Mouse (Mus musculus) hindbrain, embryonic 12.5 days (tissue): ENCODE data around the gene F2rl3. TPM values are rescaled to one million over a fixed set of nuclear protein-coding genes. Genes with fewer than 3 reads are reported as not detected.

Source experiments
- ATAC-seq: fragments of 200-750 bp; cut with Nextera tagmentation; 2 replicates; pipeline ENCODE4 v1.8.0; 2017; ENCODE audit warnings: moderate TSS enrichment; ENCODE audit not compliant: low FRiP score
- H3K27ac ChIP-seq: fragments of 300-500 bp; sonication (generic); 2 replicates; pipeline ENCODE4 v1.5.1; 2016; ENCODE audit warnings: mild to moderate bottlenecking
- H3K27me3 ChIP-seq: fragments of 300-500 bp; sonication (generic); 2 replicates; pipeline ENCODE4 v1.6.1; 2016; ENCODE audit warnings: mild to moderate bottlenecking
- H3K36me3 ChIP-seq: fragments of 300-500 bp; sonication (generic); 2 replicates; pipeline ENCODE4 v1.6.1; 2016; ENCODE audit warnings: mild to moderate bottlenecking
- H3K4me1 ChIP-seq: fragments of 300-500 bp; sonication (generic); 2 replicates; pipeline ENCODE4 v1.6.1; 2016
- H3K4me2 ChIP-seq: fragments of 300-500 bp; sonication (generic); replicated peaks from 2 replicates; pipeline ENCODE4 v1.6.1; 2016; ENCODE audit warnings: mild to moderate bottlenecking
- H3K4me3 ChIP-seq: fragments of 300-500 bp; sonication (generic); 2 replicates; pipeline ENCODE4 v1.5.1; 2016; ENCODE audit warnings: mild to moderate bottlenecking
- H3K9ac ChIP-seq: fragments of 300-500 bp; sonication (generic); 2 replicates; pipeline ENCODE4 v1.6.1; 2016; ENCODE audit warnings: mild to moderate bottlenecking, moderate library complexity
- H3K9me3 ChIP-seq: fragments of 300-500 bp; sonication (generic); replicated peaks from 2 replicates; pipeline ENCODE4 v1.6.1; 2016; ENCODE audit warnings: mild to moderate bottlenecking
- WGBS: fragments of 180-500 bp; shearing (Covaris S2); methylation state at CpG from one replicate; pipeline ENCODE4 v1.1.7; 2016; 5-methylcytosine and 5-hydroxymethylcytosine counted together
- polyA plus RNA-seq: library from polyadenylated mRNA; unstranded; fragments of >200 nt; fragmentation: Nextera tagmentation; extraction: Ambion mirVana; gene quantifications from 2 replicates; pipeline ENCODE4 v1.2.1, GENCODE M21; 2016

The F2rl3 gene
- polyA plus RNA-seq, 1 experiment from 2014 or later, result 1.3 TPM

DNA sequence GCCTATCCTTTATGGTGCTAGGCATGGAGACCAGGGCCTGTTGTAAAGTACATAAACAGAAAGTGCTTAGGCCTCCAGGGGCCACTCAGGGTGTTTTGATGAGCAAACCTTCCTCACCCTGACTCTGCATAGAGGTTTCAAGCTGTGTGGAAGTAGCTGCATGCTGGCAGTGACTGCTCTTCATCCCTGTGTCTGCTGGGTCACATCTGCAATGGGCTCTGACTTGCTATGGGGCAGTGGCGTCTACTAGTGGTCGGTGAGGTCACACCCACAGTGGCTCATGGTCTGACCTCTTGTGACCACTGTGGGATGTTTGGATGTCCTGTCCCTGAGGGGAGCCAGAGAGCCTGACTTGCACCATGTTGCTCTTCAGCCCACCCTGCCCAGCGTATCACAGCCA, 10.6 kb upstream of the F2rl3 start:
- no peak for ATAC-seq
- WGBS, result 88% methylated on average over 3 of the region's 3 CpGs
- peaks cover 95% of the 10 kb centered on the region for H3K36me3 ChIP-seq
- H3K4me2 ChIP-seq, result no peak overlapping the region
- H3K9ac ChIP-seq, result no peak overlapping the region
- H3K27me3 ChIP-seq, result no peaks in the 10 kb centered on the region
- H3K4me1 ChIP-seq, result no peaks in the 10 kb centered on the region
- no peak overlapping the region for H3K4me3 ChIP-seq
- no peak overlapping the region for H3K27ac ChIP-seq
- no peaks in the 10 kb centered on the region for H3K9me3 ChIP-seq

DNA sequence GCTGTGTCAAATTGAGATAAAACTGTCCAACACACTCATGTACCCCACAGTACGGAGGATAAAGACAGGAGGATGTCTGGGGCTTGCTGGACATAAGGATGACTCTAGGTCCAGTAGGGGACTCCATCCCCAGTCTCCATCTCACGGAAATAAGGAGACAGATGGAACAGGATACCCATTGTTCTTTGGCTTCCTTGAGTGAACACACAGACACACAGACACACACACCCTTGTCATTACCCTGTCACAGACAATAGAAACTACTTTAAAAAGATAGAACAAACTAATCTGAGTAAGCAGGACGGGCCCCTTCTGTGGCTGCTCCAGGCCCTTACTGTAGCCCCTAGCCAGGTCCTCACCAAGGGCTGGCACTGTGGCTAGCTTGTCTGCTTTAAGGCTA, 9.4 kb upstream of the F2rl3 start:
- Histone ChIP-seq H3K4me2 (no peak overlapping the region), H3K9me3 (no peaks in the 10 kb centered on the region), H3K27ac (no peak overlapping the region), H3K27me3 (no peaks in the 10 kb centered on the region), H3K36me3 (peaks cover 95% of the 10 kb centered on the region), H3K4me3 (no peak overlapping the region), H3K9ac (no peak overlapping the region), H3K4me1 (no peaks in the 10 kb centered on the region)
- WGBS, result 79% methylated on average over 3 of the region's 3 CpGs
- no peak for ATAC-seq

DNA sequence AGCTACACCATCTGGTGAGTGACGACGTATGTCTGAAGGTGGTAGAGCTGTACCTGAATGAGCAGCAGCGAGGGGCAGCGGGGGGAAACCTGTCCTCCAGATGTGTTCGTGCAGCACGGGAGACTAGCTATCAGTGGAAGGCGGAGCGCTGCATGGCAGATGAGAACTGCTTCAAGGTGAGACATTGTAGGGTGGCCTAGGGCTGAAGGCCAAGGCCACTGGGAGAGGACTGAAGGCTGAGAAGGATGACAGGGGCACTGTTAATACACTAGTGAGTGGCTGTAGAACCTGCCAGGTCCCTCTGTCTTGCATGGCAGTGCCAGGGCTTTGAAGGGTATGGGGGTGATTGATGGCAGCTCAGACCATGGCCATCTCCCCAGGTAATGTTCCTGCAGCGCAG, 8.5 kb upstream of the F2rl3 start:
- Histone ChIP-seq H3K4me2 (no peak overlapping the region), H3K4me1 (no peaks in the 10 kb centered on the region), H3K9me3 (no peaks in the 10 kb centered on the region), H3K9ac (no peak overlapping the region), H3K27me3 (no peaks in the 10 kb centered on the region), H3K27ac (no peak overlapping the region), H3K4me3 (no peak overlapping the region), H3K36me3 (peaks cover 94% of the 10 kb centered on the region)
- 98% methylated on average over 9 of the region's 9 CpGs for WGBS
- no peak for ATAC-seq

DNA sequence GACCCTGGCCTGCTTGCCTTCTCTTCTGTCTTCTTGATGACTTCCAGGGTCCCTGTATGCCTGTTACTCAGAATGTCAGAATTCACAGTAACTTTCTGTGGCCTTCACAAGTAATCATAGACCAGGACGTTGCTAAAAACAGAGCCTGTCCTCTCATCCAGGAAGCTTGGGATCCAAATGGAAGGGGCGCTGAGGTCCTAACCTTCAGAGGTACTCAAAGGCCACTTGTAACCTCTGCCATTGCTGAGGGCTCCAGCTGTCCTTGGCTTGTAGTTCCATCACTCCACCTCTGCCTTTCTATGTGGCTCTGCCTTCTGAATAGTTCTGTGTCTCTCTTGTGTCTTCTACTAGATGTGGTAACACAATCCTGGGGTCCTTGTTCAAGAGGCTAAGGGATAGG, 7.9 kb upstream of the F2rl3 start:
- H3K9ac ChIP-seq, result no peak overlapping the region
- H3K9me3 ChIP-seq, result no peaks in the 10 kb centered on the region
- ATAC-seq, result no peak
- H3K4me1 ChIP-seq, result no peaks in the 10 kb centered on the region
- no peak overlapping the region for H3K4me2 ChIP-seq
- no peaks in the 10 kb centered on the region for H3K27me3 ChIP-seq
- peaks cover 94% of the 10 kb centered on the region for H3K36me3 ChIP-seq
- 92% methylated on average over 2 of the region's 2 CpGs for WGBS
- no peak overlapping the region for H3K27ac ChIP-seq
- H3K4me3 ChIP-seq, result no peak overlapping the region

DNA sequence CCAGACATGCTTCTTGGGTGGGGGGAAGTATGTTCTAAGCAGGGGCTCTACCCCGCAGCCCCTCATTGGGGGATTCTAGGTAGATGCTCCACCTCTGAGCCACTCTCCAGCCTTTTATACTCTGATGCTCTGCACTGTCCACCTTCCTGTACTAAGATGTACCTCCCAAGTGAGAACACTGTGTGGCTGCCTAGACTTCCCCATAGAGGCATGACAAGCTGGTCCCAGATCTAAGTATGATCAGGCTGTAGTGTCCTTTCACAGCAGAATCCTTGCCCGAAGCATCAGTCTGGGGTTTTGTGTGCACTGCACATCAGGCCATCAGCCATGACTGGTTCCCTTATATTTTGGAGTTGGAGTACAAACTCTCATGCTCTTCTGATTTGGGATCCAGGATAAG, 5.6 kb upstream of the F2rl3 start:
- Histone ChIP-seq H3K4me1 (no peaks in the 10 kb centered on the region), H3K9me3 (no peaks in the 10 kb centered on the region), H3K36me3 (peaks cover 78% of the 10 kb centered on the region), H3K27me3 (no peaks in the 10 kb centered on the region), H3K27ac (no peak overlapping the region), H3K9ac (no peak overlapping the region), H3K4me2 (no peak overlapping the region), H3K4me3 (no peak overlapping the region)
- no peak for ATAC-seq
- 95% methylated on average over 2 of the region's 2 CpGs for WGBS

DNA sequence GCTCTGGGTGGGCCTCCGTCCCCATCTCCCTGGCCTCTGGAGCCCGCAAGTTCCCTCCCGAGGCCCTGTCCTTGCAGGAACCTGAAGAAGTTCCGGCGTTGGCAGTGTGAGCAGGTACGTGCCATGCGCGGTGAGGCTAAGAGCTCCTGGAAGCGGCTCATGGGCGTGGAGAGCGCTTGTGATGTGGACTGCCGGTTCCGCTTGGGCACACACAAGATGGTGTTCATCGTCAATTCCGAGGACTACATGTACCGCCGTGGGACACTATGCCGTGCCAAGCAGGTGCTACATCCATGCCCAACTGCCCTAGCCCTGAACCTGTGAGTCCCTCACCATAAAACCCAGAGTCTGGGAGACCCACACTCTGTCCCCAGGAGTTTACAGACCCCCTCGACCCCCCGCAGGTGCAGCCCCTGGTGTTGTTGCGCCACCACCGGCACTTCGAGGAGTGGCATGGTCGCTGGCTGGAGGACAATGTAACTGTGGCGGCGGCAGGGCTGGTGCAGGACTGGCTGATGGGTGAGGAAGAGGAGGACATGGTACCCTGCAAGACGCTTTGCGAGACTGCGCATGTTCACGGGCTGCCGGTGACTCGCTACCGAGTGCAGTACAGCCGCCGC, 4.8 kb upstream of the F2rl3 start:
- no peak for ATAC-seq
- H3K4me2 ChIP-seq, result no peak overlapping the region
- no peak overlapping the region for H3K4me3 ChIP-seq
- WGBS, result 98% methylated on average over 35 of the region's 35 CpGs
- H3K9ac ChIP-seq, result no peak overlapping the region
- no peaks in the 10 kb centered on the region for H3K27me3 ChIP-seq
- H3K4me1 ChIP-seq, result no peaks in the 10 kb centered on the region
- H3K36me3 ChIP-seq, result peaks cover 70% of the 10 kb centered on the region
- H3K27ac ChIP-seq, result no peak overlapping the region
- H3K9me3 ChIP-seq, result no peaks in the 10 kb centered on the region

DNA sequence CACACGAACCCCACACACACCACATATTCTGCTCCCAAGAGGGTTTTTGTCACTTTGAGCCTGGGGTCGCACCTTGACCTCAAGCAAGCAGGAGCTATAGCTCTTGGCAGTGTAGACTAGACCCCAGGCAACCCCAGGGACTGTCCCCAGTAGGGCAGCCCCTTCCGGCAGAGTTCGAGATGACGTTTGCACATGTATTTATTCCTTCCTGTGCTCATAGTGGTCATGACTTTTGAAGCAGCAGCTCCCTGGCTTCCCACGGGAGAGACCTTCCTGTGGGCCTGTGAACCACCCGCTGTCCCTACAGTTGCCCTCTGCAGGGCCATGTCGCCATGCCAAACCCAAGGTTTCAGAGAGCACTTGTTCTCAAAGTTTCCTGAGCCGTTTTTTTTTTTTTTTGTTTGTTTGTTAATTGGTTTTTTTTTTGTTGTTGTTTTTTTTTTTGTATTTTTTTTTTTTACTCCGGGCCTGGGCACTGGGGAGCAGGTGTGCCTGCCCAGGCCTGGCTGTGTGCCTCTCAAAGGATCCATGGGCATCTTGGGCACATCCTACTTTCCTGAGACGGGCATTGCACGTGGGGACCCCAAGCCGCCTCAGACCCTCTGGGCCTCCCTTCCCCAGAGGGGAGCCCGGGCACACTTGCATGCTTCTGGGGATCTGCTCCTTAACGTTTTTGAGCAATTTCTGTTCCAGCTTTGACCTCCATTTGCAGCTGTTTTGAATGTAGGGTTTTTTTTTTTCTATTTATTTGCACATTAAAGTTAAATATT, 4.1 kb upstream of the F2rl3 start:
- Histone ChIP-seq H3K36me3 (peaks cover 63% of the 10 kb centered on the region), H3K4me3 (no peak overlapping the region), H3K4me2 (no peak overlapping the region), H3K9ac (no peak overlapping the region), H3K4me1 (no peaks in the 10 kb centered on the region), H3K9me3 (no peaks in the 10 kb centered on the region), H3K27me3 (no peaks in the 10 kb centered on the region), H3K27ac (no peak overlapping the region)
- 92% methylated on average over 15 of the region's 15 CpGs for WGBS
- no peak for ATAC-seq

DNA sequence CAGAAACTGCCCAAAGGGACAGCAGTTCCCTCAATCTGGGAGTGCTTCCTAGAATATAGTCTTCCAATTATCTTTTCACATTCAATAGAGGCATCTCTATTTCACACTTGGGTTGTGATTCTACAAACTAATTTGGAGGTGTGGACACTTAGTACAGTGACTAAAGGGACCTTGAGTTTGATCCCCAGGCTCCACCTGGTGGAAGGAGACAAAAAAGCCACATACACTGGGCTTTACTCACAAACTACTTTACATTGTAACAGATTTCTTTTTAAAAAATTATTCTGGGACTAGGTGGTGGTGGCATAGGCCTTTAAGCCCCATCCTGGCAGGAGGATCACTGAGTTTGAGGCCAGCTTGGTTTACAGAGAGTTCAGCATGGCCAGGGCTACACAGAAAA, 3.4 kb upstream of the F2rl3 start:
- Histone ChIP-seq H3K27me3 (no peaks in the 10 kb centered on the region), H3K9ac (no peak overlapping the region), H3K27ac (no peak overlapping the region), H3K36me3 (peaks cover 56% of the 10 kb centered on the region), H3K9me3 (no peaks in the 10 kb centered on the region), H3K4me2 (no peak overlapping the region), H3K4me3 (no peak overlapping the region), H3K4me1 (no peaks in the 10 kb centered on the region)
- ATAC-seq, result no peak

DNA sequence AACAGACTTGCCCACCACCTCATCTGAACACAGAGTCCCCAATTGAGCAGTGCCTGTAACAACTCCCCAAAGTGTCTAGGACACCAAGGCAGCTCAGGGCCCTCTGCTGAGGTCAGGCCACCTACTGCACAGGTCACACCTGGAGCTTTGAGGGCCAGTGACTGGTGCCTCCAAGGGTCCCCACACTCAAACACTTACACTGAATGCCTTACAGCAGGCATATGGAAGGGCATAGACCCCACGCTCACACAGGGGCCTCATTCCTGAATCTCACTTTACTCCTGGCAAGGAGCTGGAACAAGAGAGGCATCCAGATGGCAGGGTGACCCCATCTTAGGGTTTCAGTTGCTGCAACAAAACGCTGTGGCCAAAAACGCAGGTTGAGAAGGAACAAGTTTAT, 1.5 kb upstream of the F2rl3 start:
- H3K27me3 ChIP-seq, result no peaks in the 10 kb centered on the region
- H3K4me3 ChIP-seq, result no peak overlapping the region
- H3K9ac ChIP-seq, result no peak overlapping the region
- 89% methylated on average over 3 of the region's 3 CpGs for WGBS
- H3K27ac ChIP-seq, result no peak overlapping the region
- no peak for ATAC-seq
- H3K36me3 ChIP-seq, result peaks cover 41% of the 10 kb centered on the region
- no peaks in the 10 kb centered on the region for H3K4me1 ChIP-seq
- H3K9me3 ChIP-seq, result no peaks in the 10 kb centered on the region
- no peak overlapping the region for H3K4me2 ChIP-seq

DNA sequence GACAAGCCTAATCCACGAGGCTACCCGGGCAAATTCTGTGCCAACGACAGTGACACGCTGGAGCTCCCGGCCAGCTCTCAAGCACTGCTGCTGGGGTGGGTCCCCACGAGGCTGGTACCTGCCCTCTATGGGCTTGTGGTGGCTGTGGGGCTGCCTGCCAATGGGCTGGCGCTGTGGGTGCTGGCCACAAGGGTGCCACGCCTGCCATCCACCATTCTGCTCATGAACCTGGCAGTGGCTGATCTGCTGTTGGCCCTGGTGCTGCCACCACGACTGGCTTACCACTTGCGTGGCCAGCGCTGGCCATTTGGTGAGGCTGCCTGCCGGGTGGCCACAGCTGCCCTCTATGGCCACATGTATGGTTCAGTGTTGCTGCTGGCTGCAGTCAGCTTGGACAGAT, 626 bp downstream of the F2rl3 start:
- H3K27ac ChIP-seq, result no peak overlapping the region
- WGBS, result 93% methylated on average over 12 of the region's 12 CpGs
- peaks cover 3% of the 10 kb centered on the region; the same call in 1 of the 2 replicates for H3K4me1 ChIP-seq
- H3K27me3 ChIP-seq, result no peaks in the 10 kb centered on the region
- H3K9ac ChIP-seq, result no peak overlapping the region
- H3K9me3 ChIP-seq, result no peaks in the 10 kb centered on the region
- no peak overlapping the region for H3K4me2 ChIP-seq
- no peak for ATAC-seq
- H3K36me3 ChIP-seq, result peaks cover 20% of the 10 kb centered on the region
- H3K4me3 ChIP-seq, result no peak overlapping the region

DNA sequence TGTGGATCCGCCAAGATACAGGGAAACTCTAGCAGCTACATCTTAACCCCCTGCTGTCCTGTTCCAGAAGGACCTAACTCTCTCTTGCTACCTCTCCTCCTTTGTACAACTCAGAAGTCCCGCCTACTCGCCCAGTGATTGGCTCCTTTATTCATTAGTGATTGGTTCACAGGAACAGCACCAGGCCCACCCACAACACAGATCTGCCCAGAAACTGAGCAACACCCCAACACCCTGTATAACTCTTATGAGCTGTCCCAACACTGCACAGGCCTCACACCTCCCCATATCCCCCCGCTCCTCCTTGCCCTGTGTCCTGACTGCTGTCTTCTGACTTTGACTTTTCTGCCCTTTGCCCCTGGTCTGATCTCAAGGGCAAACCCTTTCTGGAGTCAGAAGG, 4.0 kb downstream of the F2rl3 start:
- ATAC-seq, result peak; percentile 41; the same call in 1 of the 2 replicates
- 66% methylated on average over 4 of the region's 4 CpGs for WGBS

DNA sequence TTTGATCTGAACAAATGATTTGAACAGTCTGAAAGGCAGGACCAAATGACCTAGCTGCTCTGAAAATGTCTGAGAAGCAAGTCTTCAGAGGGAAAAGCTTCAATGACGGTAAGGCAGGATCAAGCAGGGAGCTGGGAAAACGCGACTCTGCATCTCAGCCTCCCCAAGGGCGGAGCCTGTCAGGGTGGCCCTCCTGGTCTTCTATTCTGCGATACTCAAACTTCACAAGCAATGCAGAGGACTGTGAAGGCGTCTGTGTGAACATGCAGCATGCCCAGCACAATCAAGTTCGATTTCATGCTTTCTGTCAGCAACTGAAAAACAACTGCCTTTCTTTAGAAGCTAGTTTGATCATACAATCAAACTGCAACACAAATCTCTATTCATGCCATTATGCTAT, 5.1 kb downstream of the F2rl3 start:
- H3K4me1 ChIP-seq, result peaks cover 3% of the 10 kb centered on the region; the same call in 1 of the 2 replicates
- no peak overlapping the region for H3K4me3 ChIP-seq
- H3K27ac ChIP-seq, result no peak overlapping the region
- H3K9ac ChIP-seq, result no peak overlapping the region
- H3K36me3 ChIP-seq, result no peaks in the 10 kb centered on the region
- no peaks in the 10 kb centered on the region for H3K9me3 ChIP-seq
- 30% methylated on average over 7 of the region's 7 CpGs for WGBS
- no peak overlapping the region for H3K4me2 ChIP-seq
- ATAC-seq, result no peak
- no peaks in the 10 kb centered on the region for H3K27me3 ChIP-seq

More for the DNA sequence above, 4.0 kb downstream of the F2rl3 start:
- H3K27ac ChIP-seq, result no peak overlapping the region
- H3K9ac ChIP-seq, result no peak overlapping the region
- H3K4me1 ChIP-seq, result peaks cover 3% of the 10 kb centered on the region; the same call in 1 of the 2 replicates
- H3K36me3 ChIP-seq, result no peaks in the 10 kb centered on the region
- H3K9me3 ChIP-seq, result no peaks in the 10 kb centered on the region
- H3K4me2 ChIP-seq, result no peak overlapping the region
- H3K27me3 ChIP-seq, result no peaks in the 10 kb centered on the region
- no peak overlapping the region for H3K4me3 ChIP-seq

DNA sequence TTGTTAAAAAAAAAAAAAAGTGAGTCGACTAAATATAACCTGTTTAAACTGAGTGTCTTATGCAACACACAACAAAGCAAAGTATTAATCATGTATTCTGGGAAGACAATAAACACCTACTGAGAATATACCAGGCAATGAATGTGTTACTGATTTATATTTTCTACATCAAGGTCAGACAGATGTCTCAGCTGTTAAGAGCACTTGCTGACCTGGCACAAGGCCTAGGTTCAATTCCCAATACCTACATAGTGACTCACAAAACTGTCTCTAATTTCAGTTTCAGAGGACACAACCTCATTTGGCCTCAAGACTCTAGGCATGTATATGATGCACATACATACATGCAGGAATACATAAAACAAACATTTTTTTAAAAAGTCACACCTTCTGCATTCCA, 16.1 kb downstream of the F2rl3 start:
- no peaks in the 10 kb centered on the region for H3K4me1 ChIP-seq
- no peak overlapping the region for H3K4me3 ChIP-seq
- no peaks in the 10 kb centered on the region for H3K9me3 ChIP-seq
- H3K4me2 ChIP-seq, result no peak overlapping the region
- WGBS, result 93% methylated on average over 1 of the region's 1 CpGs
- no peak overlapping the region for H3K9ac ChIP-seq
- no peak for ATAC-seq
- no peaks in the 10 kb centered on the region for H3K36me3 ChIP-seq
- H3K27ac ChIP-seq, result no peak overlapping the region
- H3K27me3 ChIP-seq, result no peaks in the 10 kb centered on the region
